Mouse (Mus musculus) left cerebral cortex, adult 11 months (tissue): Measurements from ENCODE around the gene Rapgef5.

Experiments used
- DNase-seq: peaks from one replicate; pipeline ENCODE4 v3.0.0; 2022; ENCODE audit warnings: low spot score

Gene Rapgef5

GRCm38 (mm10) chr12:117619523-117620023 is 103.3 kb downstream of the Rapgef5 start:
- DNase-seq = no peak

- no peak for DNase-seq
These were observed 106.7 kb downstream of the Rapgef5 start for GRCm38 (mm10) chr12:117622972-117623371.

- DNase-seq = no peak
These were observed 111.0 kb downstream of the Rapgef5 start for GRCm38 (mm10) chr12:117627311-117627710.

- DNase-seq = no peak
These were observed 112.2 kb downstream of the Rapgef5 start for GRCm38 (mm10) chr12:117628321-117629093.

- DNase-seq = no peak
These were observed 115.9 kb downstream of the Rapgef5 start for GRCm38 (mm10) chr12:117632133-117632532.

GRCm38 (mm10) chr12:117636139-117636772 is 120.0 kb downstream of the Rapgef5 start:
- DNase-seq = no peak

- no peak for DNase-seq
These were observed 120.7 kb downstream of the Rapgef5 start for GRCm38 (mm10) chr12:117636969-117637368.

- no peak for DNase-seq
These were observed 122.6 kb downstream of the Rapgef5 start for GRCm38 (mm10) chr12:117638833-117639232.

- DNase-seq = no peak
These were observed 123.3 kb downstream of the Rapgef5 start for GRCm38 (mm10) chr12:117639356-117640121.

GRCm38 (mm10) chr12:117642512-117642911 is 126.2 kb downstream of the Rapgef5 start:
- DNase-seq = no peak

- no peak for DNase-seq
These were observed 129.5 kb downstream of the Rapgef5 start for GRCm38 (mm10) chr12:117645771-117646170.

- no peak for DNase-seq
These were observed 137.7 kb downstream of the Rapgef5 start for GRCm38 (mm10) chr12:117653920-117654472.

GRCm38 (mm10) chr12:117656935-117657334 is 140.7 kb downstream of the Rapgef5 start:
- DNase-seq = no peak

GRCm38 (mm10) chr12:117657766-117658165 is 141.5 kb downstream of the Rapgef5 start:
- no peak for DNase-seq

- DNase-seq = no peak
These were observed 142.5 kb downstream of the Rapgef5 start for GRCm38 (mm10) chr12:117658821-117659220.

- DNase-seq = no peak
These were observed 144.1 kb downstream of the Rapgef5 start for GRCm38 (mm10) chr12:117660361-117660760.

- DNase-seq = no peak
These were observed 145.6 kb downstream of the Rapgef5 start for GRCm38 (mm10) chr12:117661871-117662270.

GRCm38 (mm10) chr12:117663637-117664036 is 147.4 kb downstream of the Rapgef5 start:
- no peak for DNase-seq

GRCm38 (mm10) chr12:117664644-117665043 is 148.4 kb downstream of the Rapgef5 start:
- DNase-seq = no peak

GRCm38 (mm10) chr12:117666391-117666790 is 150.1 kb downstream of the Rapgef5 start:
- DNase-seq = no peak

GRCm38 (mm10) chr12:117669610-117670400 is 153.5 kb downstream of the Rapgef5 start:
- no peak for DNase-seq
